Mouse (Mus musculus) small intestine, adult 2 months (tissue): ENCODE measurements at regions not wholly inside any gene's neighbourhood (a gene's known extent, or its start where the extent isn't known, plus 50 kb on each side); places are given as distances from the start of the nearest gene placed in this dataset.

Experiments
- H3K27ac ChIP-seq: fragments of 200-500 bp; 2 replicates; pipeline ENCODE4 v1.5.1; 2012; ENCODE audit warnings: low read depth, low read length, control low read depth, inconsistent platforms; ENCODE audit not compliant: insufficient read depth
- H3K27me3 ChIP-seq: fragments of 200-500 bp; 2 replicates; pipeline ENCODE4 v1.6.1; 2012; ENCODE audit warnings: mild to moderate bottlenecking, moderate library complexity, low read length, inconsistent platforms; ENCODE audit not compliant: control insufficient read depth, insufficient read depth
- H3K36me3 ChIP-seq: fragments of 200-500 bp; 2 replicates; pipeline ENCODE4 v1.6.1; 2012; ENCODE audit warnings: mild to moderate bottlenecking, low read length, control low read depth, inconsistent platforms; ENCODE audit not compliant: control insufficient read depth, insufficient read depth
- H3K4me1 ChIP-seq: fragments of 200-500 bp; 2 replicates; pipeline ENCODE4 v1.6.1; 2012; ENCODE audit warnings: low read length, inconsistent platforms, mixed read lengths; ENCODE audit not compliant: control insufficient read depth, insufficient read depth, insufficient read length
- H3K4me3 ChIP-seq: fragments of 200-500 bp; 2 replicates; pipeline ENCODE4 v1.5.1; 2012; ENCODE audit warnings: low read depth, mild to moderate bottlenecking, control low read depth, inconsistent platforms, low read length, moderate library complexity
- CTCF ChIP-seq: fragments of 200-500 bp; IDR thresholded peaks from 2 replicates; pipeline ENCODE4 v1.5.1; 2012; ENCODE audit warnings: low read depth, mild to moderate bottlenecking, control low read depth, inconsistent platforms, low read length, moderate library complexity, mixed read lengths; ENCODE audit not compliant: insufficient replicate concordance, insufficient read length; ENCODE audit errors: extremely low read depth
- POLR2A ChIP-seq: fragments of 200-500 bp; IDR thresholded peaks from 2 replicates; pipeline ENCODE4 v1.6.1; 2012; ENCODE audit warnings: low read depth, mild to moderate bottlenecking, control low read depth, inconsistent platforms, low read length, moderate library complexity
- WGBS: fragments of 180-500 bp; shearing (Covaris S2); methylation state at CpG from one replicate; pipeline ENCODE4 v1.1.7; 2018; 5-methylcytosine and 5-hydroxymethylcytosine counted together

DNA sequence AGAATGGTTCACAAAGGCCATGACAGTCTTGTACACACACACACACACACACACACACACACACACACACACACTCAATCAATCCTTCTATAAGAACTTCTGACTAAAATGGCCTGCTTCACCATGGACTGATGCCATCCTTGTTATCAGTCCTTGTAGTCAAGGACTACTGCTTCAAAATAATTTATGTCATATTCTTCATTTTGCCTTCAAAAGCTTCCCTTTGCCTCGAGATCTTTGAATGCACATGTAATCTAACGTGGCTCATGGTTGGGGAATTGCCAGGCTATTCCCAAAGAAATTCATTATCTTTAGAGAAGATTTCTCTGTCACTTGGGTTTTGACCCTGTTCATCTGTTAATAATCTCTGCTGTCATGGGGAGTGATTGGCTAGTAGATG, 278.0 kb upstream of the Cdyl start:
- H3K4me1 ChIP-seq, result peaks cover 20% of the 10 kb centered on the region; the same call in 1 of the 2 replicates
- WGBS, result 78% methylated on average over 2 of the region's 2 CpGs
- H3K27me3 ChIP-seq, result no peaks in the 10 kb centered on the region
- H3K36me3 ChIP-seq, result no peaks in the 10 kb centered on the region
- no peak overlapping the region for H3K4me3 ChIP-seq
- H3K27ac ChIP-seq, result no peak overlapping the region
- no peak for TF ChIP-seq CTCF
- TF ChIP-seq POLR2A, result no peak

DNA sequence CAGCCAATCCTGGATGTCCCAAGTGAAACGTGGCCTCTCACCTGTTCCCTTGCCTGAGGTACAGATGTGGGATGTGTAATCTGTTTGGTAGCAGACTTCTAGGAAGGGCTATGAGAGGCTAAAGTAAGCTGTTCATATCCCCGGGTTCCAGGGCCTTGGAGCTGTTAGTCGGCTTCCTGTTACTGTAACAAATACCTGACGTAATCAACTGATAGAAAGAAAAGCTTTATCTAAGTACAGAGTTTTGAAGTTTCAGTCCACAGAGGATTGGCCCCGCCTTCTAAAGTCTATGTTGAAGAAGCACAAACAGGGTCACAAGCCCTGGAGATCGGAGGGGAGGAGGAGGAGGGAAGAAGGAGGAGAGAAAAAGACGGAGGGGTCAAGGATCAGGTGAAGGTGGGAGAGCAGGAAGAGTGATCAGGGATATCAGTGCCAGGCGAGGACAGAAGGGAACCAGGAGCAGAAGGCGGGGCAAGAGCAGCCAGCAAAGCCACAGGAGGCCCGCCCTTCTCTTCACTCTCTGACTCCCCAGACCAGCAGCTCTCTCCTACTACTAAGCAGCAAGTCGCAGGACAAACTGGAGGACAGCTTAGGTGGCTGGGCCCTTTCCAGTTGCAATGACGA, 276.5 kb upstream of the Cdyl start:
- Histone ChIP-seq H3K4me3 (peak overlapping the region; percentile 35), H3K36me3 (no peaks in the 10 kb centered on the region), H3K27ac (peak overlapping the region; percentile 89), H3K4me1 (peaks cover 20% of the 10 kb centered on the region; the same call in 1 of the 2 replicates), H3K27me3 (no peaks in the 10 kb centered on the region)
- TF ChIP-seq CTCF (no peak), POLR2A (0 out of 2 replicates have a peak, but pooled peaks have one; percentile 21)
- WGBS, result 12% methylated on average over 12 of the region's 12 CpGs

DNA sequence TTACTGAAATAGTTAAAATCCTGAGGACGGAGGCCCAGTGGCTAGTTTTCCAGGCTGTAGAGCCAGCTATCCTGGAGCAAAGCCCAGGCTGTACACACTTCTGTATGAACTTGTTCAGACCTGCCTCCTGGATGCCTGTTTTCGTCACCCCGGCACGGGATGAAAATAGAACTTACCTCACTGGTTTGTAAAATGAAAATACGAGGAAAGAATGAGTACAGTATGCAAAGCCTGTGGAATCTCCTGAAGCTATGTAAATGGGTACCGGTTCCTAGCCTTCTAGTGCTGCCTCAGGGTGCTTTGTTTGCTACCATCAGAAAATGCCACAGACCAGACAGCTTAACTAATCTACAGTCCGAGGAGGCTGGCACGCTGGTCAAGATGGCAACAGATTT, 276.0 kb upstream of the Cdyl start:
- H3K27me3 ChIP-seq, result no peaks in the 10 kb centered on the region
- TF ChIP-seq POLR2A, result no peak
- TF ChIP-seq CTCF, result no peak
- peak overlapping the region; percentile 89 for H3K27ac ChIP-seq
- no peaks in the 10 kb centered on the region for H3K36me3 ChIP-seq
- 16% methylated on average over 8 of the region's 8 CpGs for WGBS
- peak overlapping the region; percentile 9; the same call in 1 of the 2 replicates for H3K4me3 ChIP-seq
- peaks cover 20% of the 10 kb centered on the region; the same call in 1 of the 2 replicates for H3K4me1 ChIP-seq

DNA sequence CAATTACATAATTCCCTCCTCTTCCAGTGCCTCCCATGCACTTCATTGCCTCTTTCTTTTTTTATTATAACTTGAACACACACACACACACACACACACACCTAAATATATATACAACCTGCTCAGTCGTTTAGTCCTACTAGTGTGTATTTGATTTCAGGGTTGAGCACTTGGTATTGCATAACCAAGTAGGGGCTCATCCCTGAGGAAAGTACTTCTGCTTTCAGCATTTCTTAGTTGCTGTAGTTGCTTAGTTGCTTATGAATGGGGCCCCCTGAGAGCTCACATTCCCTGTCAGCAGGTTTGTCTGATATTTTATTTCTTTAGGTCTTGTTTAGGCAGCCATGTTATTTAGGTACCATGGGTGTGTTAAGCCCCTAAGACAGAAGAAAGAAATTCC, 271.3 kb upstream of the Cdyl start:
- H3K4me1 ChIP-seq, result peaks cover 5% of the 10 kb centered on the region; the same call in 1 of the 2 replicates
- H3K36me3 ChIP-seq, result no peaks in the 10 kb centered on the region
- H3K27ac ChIP-seq, result no peak overlapping the region
- TF ChIP-seq POLR2A, result no peak
- TF ChIP-seq CTCF, result no peak
- H3K4me3 ChIP-seq, result no peak overlapping the region
- WGBS, result 29% methylated on average over 1 of the region's 1 CpGs
- no peaks in the 10 kb centered on the region for H3K27me3 ChIP-seq

DNA sequence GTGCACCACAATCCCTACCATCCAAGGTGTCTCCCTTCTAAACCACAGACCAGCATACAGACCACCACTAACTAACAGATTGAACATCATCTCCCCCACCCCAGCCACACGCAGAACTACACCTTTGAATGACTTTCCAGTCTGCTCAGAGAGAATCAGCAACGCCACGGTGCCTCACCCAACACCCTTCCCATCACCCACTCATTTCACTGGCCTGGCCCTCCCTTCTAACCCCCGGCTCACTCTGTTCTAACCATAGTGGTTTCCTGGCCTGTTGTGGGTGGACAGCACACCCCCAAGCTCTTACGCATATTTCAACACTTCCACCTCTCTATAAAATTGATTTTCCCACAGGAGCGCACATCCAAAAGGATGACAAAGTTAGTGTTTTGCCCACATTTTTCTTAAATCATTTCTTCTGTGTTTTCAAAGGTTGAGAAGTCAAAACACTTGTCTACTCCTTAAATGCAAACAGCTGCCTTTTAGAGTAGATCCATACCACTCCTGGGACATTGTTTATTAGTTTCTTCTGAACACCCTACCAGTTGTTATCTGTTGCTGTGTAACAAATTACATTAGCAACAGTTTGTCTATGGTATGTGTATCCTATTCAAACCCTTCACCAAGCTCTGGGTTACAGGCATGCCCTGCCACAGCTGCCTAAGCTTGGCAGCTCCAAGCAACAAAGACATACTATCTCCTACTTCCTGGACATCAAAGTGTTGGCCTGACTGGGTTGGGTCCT, 269.7 kb upstream of the Cdyl start:
- H3K27ac ChIP-seq, result no peak overlapping the region
- no peak for TF ChIP-seq POLR2A
- TF ChIP-seq CTCF, result no peak
- no peaks in the 10 kb centered on the region for H3K36me3 ChIP-seq
- H3K4me1 ChIP-seq, result peaks cover 1% of the 10 kb centered on the region; the same call in 1 of the 2 replicates
- no peaks in the 10 kb centered on the region for H3K27me3 ChIP-seq
- WGBS, result 81% methylated on average over 6 of the region's 6 CpGs
- H3K4me3 ChIP-seq, result no peak overlapping the region

DNA sequence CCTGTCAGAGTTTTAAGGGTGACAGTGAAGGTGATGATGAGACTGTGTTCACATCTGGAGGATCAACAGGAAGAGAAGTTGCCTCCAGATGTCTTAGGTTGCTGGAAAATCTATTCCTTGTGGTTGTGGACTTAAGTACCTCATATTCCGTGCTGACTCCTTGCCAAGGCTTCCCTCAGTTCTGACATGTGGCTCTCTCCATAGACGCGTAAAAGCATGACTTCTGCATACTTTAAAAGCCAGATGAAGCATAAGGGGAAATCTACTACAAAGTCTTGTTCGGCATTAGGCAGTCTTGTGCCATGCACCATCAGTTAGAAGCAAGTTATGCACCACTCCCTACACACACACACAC, 269.1 kb upstream of the Cdyl start:
- H3K36me3 ChIP-seq, result no peaks in the 10 kb centered on the region
- no peak overlapping the region for H3K4me3 ChIP-seq
- TF ChIP-seq CTCF, result no peak
- TF ChIP-seq POLR2A, result no peak
- H3K27me3 ChIP-seq, result no peaks in the 10 kb centered on the region
- WGBS, result 75% methylated on average over 4 of the region's 4 CpGs
- no peak overlapping the region for H3K27ac ChIP-seq
- H3K4me1 ChIP-seq, result peaks cover 6% of the 10 kb centered on the region; the same call in 1 of the 2 replicates

DNA sequence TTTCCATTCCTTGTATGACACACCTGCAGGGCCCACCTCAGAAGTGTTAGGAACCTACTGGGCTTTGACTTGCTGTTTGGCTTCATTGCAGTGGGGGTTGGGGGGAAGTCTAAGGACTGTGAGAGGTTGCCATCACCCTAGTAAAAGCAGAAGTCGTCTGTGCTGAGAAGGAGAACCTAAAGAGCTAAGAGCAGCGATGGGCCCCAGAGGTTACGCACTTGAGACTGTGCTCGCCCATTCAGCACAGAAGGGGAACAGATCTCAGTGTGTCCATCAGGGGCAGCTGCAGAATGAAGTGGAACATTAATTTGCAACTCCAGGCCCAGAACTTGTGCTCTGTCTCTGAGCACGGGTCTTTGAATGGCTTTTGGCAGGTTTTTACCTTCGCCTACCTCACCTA, 267.5 kb upstream of the Cdyl start:
- no peak for TF ChIP-seq CTCF
- TF ChIP-seq POLR2A, result no peak
- WGBS, result 83% methylated on average over 6 of the region's 6 CpGs
- H3K27me3 ChIP-seq, result no peaks in the 10 kb centered on the region
- H3K36me3 ChIP-seq, result no peaks in the 10 kb centered on the region
- H3K4me3 ChIP-seq, result no peak overlapping the region
- peaks cover 8% of the 10 kb centered on the region; the same call in 1 of the 2 replicates for H3K4me1 ChIP-seq
- H3K27ac ChIP-seq, result no peak overlapping the region
